Mouse (Mus musculus): ENCODE measurements around the gene Gpsm3.

Gpsm3 gene

GRCm38 (mm10) chr17:34583819-34584218 lies 5.8 kb upstream of the Gpsm3 start:
- no peak for DNase-seq

- no peak for DNase-seq
Measured at GRCm38 (mm10) chr17:34585121-34585520, 4.5 kb upstream of the Gpsm3 start.

GRCm38 (mm10) chr17:34585877-34586771 lies 3.5 kb upstream of the Gpsm3 start:
- no peak for DNase-seq

GRCm38 (mm10) chr17:34586796-34587422 lies 2.7 kb upstream of the Gpsm3 start:
- DNase-seq: peak; percentile 86

GRCm38 (mm10) chr17:34587423-34587811 lies 2.2 kb upstream of the Gpsm3 start:
- peak; percentile 100 for DNase-seq

- no peak for DNase-seq
Measured at GRCm38 (mm10) chr17:34587814-34588213, 1.8 kb upstream of the Gpsm3 start.

- DNase-seq: no peak
Measured at GRCm38 (mm10) chr17:34588767-34589166, 839 bp upstream of the Gpsm3 start.

GRCm38 (mm10) chr17:34589206-34589605 lies 400 bp upstream of the Gpsm3 start:
- no peak for DNase-seq

GRCm38 (mm10) chr17:34590154-34590987 lies 765 bp downstream of the Gpsm3 start:
- DNase-seq: no peak

GRCm38 (mm10) chr17:34591029-34591993 lies 1.7 kb downstream of the Gpsm3 start, which contains the start of gene Pbx2:
TSS of gene Pbx2 (plus strand) at chr17:34591266.
- no peak for DNase-seq

GRCm38 (mm10) chr17:34591994-34592375 lies 2.4 kb downstream of the Gpsm3 start:
- peak; percentile 83 for DNase-seq

GRCm38 (mm10) chr17:34592581-34593549 lies 3.3 kb downstream of the Gpsm3 start:
- DNase-seq: no peak

- no peak for DNase-seq
Measured at GRCm38 (mm10) chr17:34593752-34594525, 4.3 kb downstream of the Gpsm3 start.

GRCm38 (mm10) chr17:34596098-34596497 lies 6.5 kb downstream of the Gpsm3 start:
- no peak for DNase-seq

- no peak for DNase-seq
Measured at GRCm38 (mm10) chr17:34597566-34598095, 8.0 kb downstream of the Gpsm3 start, which contains the start of gene Ager. TSS of gene Ager (plus strand) at chr17:34597862.

- DNase-seq: no peak
Measured at GRCm38 (mm10) chr17:34599891-34600290, 10.3 kb downstream of the Gpsm3 start.

GRCm38 (mm10) chr17:34601796-34602195 lies 12.2 kb downstream of the Gpsm3 start:
- no peak for DNase-seq

- peak; percentile 97 for DNase-seq
Measured at GRCm38 (mm10) chr17:34603375-34604060, 13.9 kb downstream of the Gpsm3 start, which contains the start of gene Rnf5. TSS of gene Rnf5 (minus strand) at chr17:34603690.

GRCm38 (mm10) chr17:34604061-34604508 lies 14.5 kb downstream of the Gpsm3 start, which contains the start of gene Agpat1:
TSS of gene Agpat1 (plus strand) at chr17:34604262.
- DNase-seq: peak; percentile 97
